Comparison of ENCODE assay signal across 8 mouse cellular contexts in the genomic region with DNA sequence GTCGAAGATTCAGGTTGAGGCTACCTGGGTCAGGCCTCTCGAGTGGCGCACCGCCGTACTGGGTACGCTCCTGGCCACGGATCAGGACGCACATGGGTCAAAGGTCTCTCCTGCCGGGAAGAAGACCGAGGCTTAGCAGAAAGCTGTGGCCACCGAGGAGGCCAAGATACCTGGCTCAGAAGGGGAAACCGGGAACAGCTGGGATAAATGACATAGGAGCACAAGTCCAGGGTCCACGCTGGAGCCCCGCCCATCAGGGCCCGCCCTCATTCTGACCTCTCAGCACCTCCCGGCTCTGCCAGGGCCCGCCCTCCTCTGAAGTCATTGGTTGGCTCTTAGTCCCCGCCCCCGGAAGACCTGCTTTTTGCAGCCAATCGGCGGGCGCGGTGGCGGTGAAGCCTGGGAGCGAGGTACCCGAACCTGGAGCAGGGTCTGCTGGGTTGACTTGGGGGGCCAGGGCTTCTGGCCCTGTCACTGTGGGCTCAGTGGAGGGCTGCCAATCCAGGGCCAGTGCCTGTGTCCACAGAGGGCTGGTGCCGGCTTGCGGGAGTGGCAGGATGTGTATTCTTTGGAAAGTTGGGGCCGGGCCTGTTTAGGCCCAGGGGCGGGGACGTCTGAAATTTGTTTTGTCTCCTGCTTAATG. TPM values are rescaled to one million over a fixed set of nuclear protein-coding genes. Genes with fewer than 3 reads are reported as not detected.
A peak's percentile ranks its signal among the peaks of the same experiment; 100 is the strongest.
DNase-seq lines count a peak whose midpoint lies in the region; ATAC-seq and TF ChIP-seq lines count a peak whose summit lies in the region.

A gene (plus strand): TSS at position 325 of the 643 bp plus-strand sequence.

- H3K9ac ChIP-seq in heart, embryonic 11.5 days (ENCODE audit: low read depth, low read length) = peak within 1 kb of the TSS; percentile 88
- H3K9ac ChIP-seq in kidney, embryonic 16.5 days (replicated peaks; ENCODE audit: low read length) = peak within 1 kb of the TSS; percentile 82
- peak within 1 kb of the TSS; percentile 90 for H3K9ac ChIP-seq in liver, adult 2 months (ENCODE audit: low read depth, low read length)

- H3K27ac ChIP-seq in heart, embryonic 11.5 days (ENCODE audit: low read depth, low read length) = no peak within 1 kb of the TSS
- H3K27ac ChIP-seq in kidney, embryonic 16.5 days (ENCODE audit: low read length) = no peak within 1 kb of the TSS; the same call in 1 of the 2 replicates
- H3K27ac ChIP-seq in liver, adult 2 months (replicated peaks; ENCODE audit: insufficient read depth, low read depth, low read length) = peak within 1 kb of the TSS; percentile 85

- H3K9me3 ChIP-seq in erythroblast, embryonic 14.5 days (ENCODE audit: control insufficient read depth, low read length) = no peaks in the 10 kb centered on the region
- no peaks in the 10 kb centered on the region for H3K9me3 ChIP-seq in heart, embryonic 11.5 days (replicated peaks; ENCODE audit: control insufficient read depth, low read length)
- H3K9me3 ChIP-seq in kidney, embryonic 16.5 days (ENCODE audit: low read length) = no peaks in the 10 kb centered on the region

- peak; percentile 98 for DNase-seq in brain, embryonic 14.5 days (ENCODE audit: low read depth)
- peak; percentile 94 for DNase-seq in liver, adult 2 months (ENCODE audit: extremely low read depth, low read depth, low spot score)
- DNase-seq in splenic B cell, adult 2 months (ENCODE audit: low read depth, low spot score) = peak; percentile 94

- TF ChIP-seq CTCF in C2C12 (IDR thresholded peaks at IDR 0.05; ENCODE audit: control insufficient read depth, insufficient read depth, insufficient read length) = no peak
- TF ChIP-seq CTCF in brain, embryonic 14.5 days (IDR thresholded peaks at IDR 0.05; ENCODE audit: borderline replicate concordance, extremely low read depth, insufficient read depth, insufficient read length) = no peak
- no peak for TF ChIP-seq CTCF in liver, adult 2 months (IDR thresholded peaks at IDR 0.05; ENCODE audit: low read depth, low read length)

- H3K36me3 ChIP-seq in C2C12 (ENCODE audit: control insufficient read depth, insufficient read depth) = peaks cover 3% of the 10 kb centered on the region
- H3K36me3 ChIP-seq in erythroblast, embryonic 14.5 days (ENCODE audit: control insufficient read depth) = peaks cover 14% of the 10 kb centered on the region
- 0 out of 2 replicates have a peak, but pooled peaks cover 5% of the 10 kb centered on the region for H3K36me3 ChIP-seq in heart, embryonic 11.5 days (ENCODE audit: control insufficient read depth, insufficient read depth, low read length)
- H3K36me3 ChIP-seq in kidney, embryonic 16.5 days (ENCODE audit: insufficient read depth, low read length) = peaks cover 7% of the 10 kb centered on the region; the same call in 1 of the 2 replicates
- H3K36me3 ChIP-seq in liver, adult 2 months (ENCODE audit: control insufficient read depth, insufficient read depth, low read length) = no peaks in the 10 kb centered on the region; the same call in 1 of the 2 replicates
- H3K36me3 ChIP-seq in myocyte (ENCODE audit: control insufficient read depth, insufficient read depth) = peaks cover 5% of the 10 kb centered on the region
- peaks cover 5% of the 10 kb centered on the region; the same call in 1 of the 2 replicates for H3K36me3 ChIP-seq in splenic B cell, adult 2 months (ENCODE audit: control insufficient read depth, insufficient read depth, low read length, poor library complexity, severe bottlenecking)

- H3ac ChIP-seq in C2C12 (ENCODE audit: control insufficient read depth, insufficient read length, low read depth) = peak within 1 kb of the TSS; percentile 89
- H3ac ChIP-seq in myocyte (ENCODE audit: control insufficient read depth, insufficient read length) = peak within 1 kb of the TSS; percentile 34

- H3K4me3 ChIP-seq in C2C12 (ENCODE audit: insufficient read depth, poor library complexity, severe bottlenecking) = peak within 1 kb of the TSS; percentile 51
- peak within 1 kb of the TSS; percentile 76 for H3K4me3 ChIP-seq in erythroblast, embryonic 14.5 days (replicated peaks)
- peak within 1 kb of the TSS; percentile 90 for H3K4me3 ChIP-seq in heart, embryonic 11.5 days (ENCODE audit: low read depth, low read length)
- peak within 1 kb of the TSS; percentile 80 for H3K4me3 ChIP-seq in kidney, embryonic 16.5 days (ENCODE audit: low read length)
- H3K4me3 ChIP-seq in liver, adult 2 months (ENCODE audit: insufficient read depth, low read depth, low read length) = peak within 1 kb of the TSS; percentile 91
- H3K4me3 ChIP-seq in myocyte = peak within 1 kb of the TSS; percentile 73

- H3K27me3 ChIP-seq in C2C12 (ENCODE audit: control insufficient read depth, insufficient read depth, insufficient read length) = no peaks in the 10 kb centered on the region
- H3K27me3 ChIP-seq in erythroblast, embryonic 14.5 days (ENCODE audit: control insufficient read depth) = no peaks in the 10 kb centered on the region
- no peaks in the 10 kb centered on the region for H3K27me3 ChIP-seq in heart, embryonic 11.5 days (ENCODE audit: control insufficient read depth, insufficient read depth, low read length)
- no peaks in the 10 kb centered on the region for H3K27me3 ChIP-seq in kidney, embryonic 16.5 days (ENCODE audit: insufficient read depth, low read length)
- no peaks in the 10 kb centered on the region for H3K27me3 ChIP-seq in liver, adult 2 months (ENCODE audit: control insufficient read depth, insufficient read depth, low read length)
- H3K27me3 ChIP-seq in myocyte (ENCODE audit: control insufficient read depth, insufficient read depth, insufficient read length) = no peaks in the 10 kb centered on the region
- no peaks in the 10 kb centered on the region for H3K27me3 ChIP-seq in splenic B cell, adult 2 months (ENCODE audit: control insufficient read depth, insufficient read depth, low read length, poor library complexity, severe bottlenecking)

- ATAC-seq in heart, embryonic 11.5 days (replicated peaks; ENCODE audit: insufficient number of reproducible peaks, low FRiP score, low TSS enrichment) = peak; percentile 97
- peak; percentile 98 for ATAC-seq in kidney, embryonic 16.5 days (ENCODE audit: low FRiP score, low TSS enrichment)

- WGBS in heart, embryonic 11.5 days (ENCODE audit: insufficient replicate concordance) = 4% methylated on average over 31 of the region's 31 CpGs
- WGBS in kidney, embryonic 16.5 days = 2% methylated on average over 31 of the region's 31 CpGs
- WGBS in liver, adult 2 months = under 1% methylated on average over 31 of the region's 31 CpGs

- peaks cover 18% of the 10 kb centered on the region for H3K4me1 ChIP-seq in erythroblast, embryonic 14.5 days (ENCODE audit: control insufficient read depth)
- peaks cover 5% of the 10 kb centered on the region for H3K4me1 ChIP-seq in heart, embryonic 11.5 days (ENCODE audit: control insufficient read depth, insufficient read depth, low read length)
- H3K4me1 ChIP-seq in kidney, embryonic 16.5 days (ENCODE audit: insufficient read depth, low read length) = peaks cover 13% of the 10 kb centered on the region
- peaks cover 4% of the 10 kb centered on the region for H3K4me1 ChIP-seq in liver, adult 2 months (ENCODE audit: control insufficient read depth, insufficient read depth, low read length)

- H3K79me3 ChIP-seq in C2C12 (ENCODE audit: low read depth) = no peaks in the 10 kb centered on the region

- H3K4me2 ChIP-seq in heart, embryonic 11.5 days = peak within 1 kb of the TSS; percentile 95
- peak within 1 kb of the TSS; percentile 66 for H3K4me2 ChIP-seq in kidney, embryonic 16.5 days (replicated peaks; ENCODE audit: low read depth, low read length)
- peak within 1 kb of the TSS; percentile 89 for H3K4me2 ChIP-seq in myocyte (ENCODE audit: low read depth)

- H3K79me2 ChIP-seq in C2C12 (ENCODE audit: control insufficient read depth, insufficient read depth) (no peaks in the 10 kb centered on the region), myocyte (ENCODE audit: control insufficient read depth, insufficient read depth) (no peaks in the 10 kb centered on the region)
- 0 out of 2 replicates have a peak, but pooled peaks cover 3% of the 10 kb centered on the region for H3K79me2 ChIP-seq in liver, adult 2 months (ENCODE audit: control insufficient read depth, insufficient read depth, low read length)

- TF ChIP-seq POLR2A in brain, embryonic 14.5 days (IDR thresholded peaks at IDR 0.05; ENCODE audit: borderline replicate concordance, extremely low read depth, insufficient read depth, insufficient read length, poor library complexity, severe bottlenecking) = 0 out of 2 replicates have a peak, but pooled peaks have one; percentile 54
- 0 out of 2 replicates have a peak, but pooled peaks have one; percentile 52 for TF ChIP-seq POLR2A in liver, adult 2 months (IDR thresholded peaks at IDR 0.05; ENCODE audit: extremely low read depth, insufficient read depth, low read length)
- peak; percentile 38 for TF ChIP-seq POLR2A in myocyte (IDR thresholded peaks at IDR 0.05; ENCODE audit: insufficient read length, low read depth)

TF ChIP-seq in C2C12, 6 proteins besides CTCF, POLR2A, EP300 and RAD21:
- no peak for TF ChIP-seq MYOG (IDR thresholded peaks at IDR 0.05; ENCODE audit: control insufficient read depth, extremely low read depth, insufficient read length)
- TF ChIP-seq FOSL1 (IDR thresholded peaks at IDR 0.05; ENCODE audit: insufficient read depth, low read length, poor library complexity, severe bottlenecking) = no peak
- TF ChIP-seq USF1 (IDR thresholded peaks at IDR 0.05; ENCODE audit: low read depth) = no peak
- TF ChIP-seq CEBPB (IDR thresholded peaks at IDR 0.05; ENCODE audit: low read depth) = no peak
- TF ChIP-seq MYOD1 (IDR thresholded peaks at IDR 0.05; ENCODE audit: control insufficient read depth, insufficient read length, low read depth) = no peak
- TF ChIP-seq MAX (IDR thresholded peaks at IDR 0.05) = no peak

TF ChIP-seq in myocyte, 11 proteins besides CTCF, POLR2A, EP300 and RAD21:
- no peak for TF ChIP-seq REST (IDR thresholded peaks at IDR 0.05; ENCODE audit: insufficient read depth, insufficient read length)
- TF ChIP-seq MYOD1 (IDR thresholded peaks at IDR 0.05; ENCODE audit: control insufficient read depth in 1 of 3, insufficient read length in 2 of 3, low read depth in 2 of 3) = peak in 1 of 3 experiments; percentile 23
- TF ChIP-seq MYOG (IDR thresholded peaks at IDR 0.05; ENCODE audit: control insufficient read depth in 1 of 3, insufficient read depth in 1 of 3, insufficient read length in 2 of 3, low read depth in 2 of 3) = peak in 1 of 3 experiments; percentile 48

RNA-seq across cellular contexts. Expression of the gene that starts here (rescaled TPM):
- 2.6 TPM for polyA plus RNA-seq in C2C12 (2012; fragmentation: generic; extraction: Trizol)
- 38.1 and 41.8 TPM in 2 replicates for polyA plus RNA-seq in brain, embryonic 14.5 days (2012; rRNA removed)
- 0.03 and 0.12 TPM in 2 replicates for polyA plus RNA-seq in erythroblast, embryonic 14.5 days (2012)
- 7.8 and 11.3 TPM in 2 replicates for polyA plus RNA-seq in heart, embryonic 11.5 days (2014; fragmentation: Nextera tagmentation; extraction: Ambion mirVana)
- polyA plus RNA-seq in kidney, embryonic 16.5 days (2015; fragmentation: Nextera tagmentation; extraction: Ambion mirVana) = 18.4 and 19.1 TPM in 2 replicates
- 9.5 and 9.6 TPM in 2 replicates for total RNA-seq in liver, adult 2 months (2014; rRNA removed)
- polyA plus RNA-seq in liver, adult 2 months (2012; rRNA removed) = 8.3 and 8.5 TPM in 2 replicates
- 7.7 TPM for polyA plus RNA-seq in myocyte (2012; fragmentation: generic; extraction: Trizol)
